ENCODE assay signal across 25 mouse cellular contexts in genomic region chr13:105279397-105280018, GRCm38 (mm10). TPM values are rescaled to one million over a fixed set of nuclear protein-coding genes. Genes with fewer than 3 reads are reported as not detected.
DNase-seq lines count a peak whose midpoint lies in the region; ATAC-seq and TF ChIP-seq lines count a peak whose summit lies in the region.
"Had no signal": no experiment of that assay in that cellular context is flagged by ENCODE, and none has a peak within 500 bp of the region (broad histone marks: within the 10 kb centered on the region; RNA-seq: fewer than 3 reads in every experiment).

No protein-coding gene starts in this region.

- no peaks in the 10 kb centered on the region for H3K27me3 ChIP-seq in liver, embryonic 11.5 days (replicated peaks; ENCODE audit: control insufficient read depth, insufficient read depth, low read length)
- no peaks in the 10 kb centered on the region for H3K27me3 ChIP-seq in liver, postnatal 0 days (ENCODE audit: insufficient read depth, low read length)
- no peaks in the 10 kb centered on the region for H3K27me3 ChIP-seq in MEL (ENCODE audit: control insufficient read depth in 1 of 2, insufficient read depth in 2 of 2, low read length in 2 of 2)
- no peaks in the 10 kb centered on the region for H3K27me3 ChIP-seq in forebrain, embryonic 12.5 days
- H3K27me3 ChIP-seq: heart, embryonic 13.5 days; hindbrain, embryonic 15.5 days; kidney, embryonic 15.5 days; lung, embryonic 15.5 days had no signal

- TF ChIP-seq EP300 in liver, postnatal 0 days (IDR thresholded peaks at IDR 0.05; ENCODE audit: low read depth): no peak
- no peak for TF ChIP-seq EP300 in MEL (IDR thresholded peaks at IDR 0.05; ENCODE audit: low read depth in 1 of 2, low read length in 2 of 2)

- TF ChIP-seq CTCF in liver, postnatal 0 days (IDR thresholded peaks at IDR 0.05; ENCODE audit: low read depth): no peak
- TF ChIP-seq CTCF in MEL (IDR thresholded peaks at IDR 0.05 in 2 of 3, conservative IDR thresholded peaks at IDR 0.05 in 1 of 3; ENCODE audit: control insufficient read depth in 1 of 3, insufficient read depth in 1 of 3, low read depth in 2 of 3, low read length in 3 of 3, poor library complexity in 1 of 3, severe bottlenecking in 1 of 3): no peak

- WGBS in liver, embryonic 11.5 days: 72% methylated on average over 8 of the region's 8 CpGs
- WGBS in liver, postnatal 0 days (ENCODE audit: insufficient replicate concordance): 60% methylated on average over 8 of the region's 8 CpGs
- 14% methylated on average over 8 of the region's 8 CpGs for WGBS in forebrain, embryonic 12.5 days

- no peak overlapping the region for H3K9ac ChIP-seq in liver, embryonic 11.5 days (ENCODE audit: low read depth, low read length)
- no peak overlapping the region for H3K9ac ChIP-seq in liver, postnatal 0 days (replicated peaks)
- H3K9ac ChIP-seq in MEL (ENCODE audit: control insufficient read depth, low read depth, low read length, poor library complexity, severe bottlenecking): no peak overlapping the region
- no peak overlapping the region for H3K9ac ChIP-seq in forebrain, embryonic 12.5 days
- H3K9ac ChIP-seq: heart, embryonic 13.5 days; hindbrain, embryonic 15.5 days; kidney, embryonic 15.5 days; liver, embryonic 14.5 days; lung, embryonic 15.5 days had no signal

- TF ChIP-seq POLR2A in MEL (IDR thresholded peaks at IDR 0.05; ENCODE audit: control insufficient read depth in 1 of 2, insufficient read depth in 1 of 2, low read depth in 1 of 2, low read length in 2 of 2, poor library complexity in 1 of 2): no peak

- no peak overlapping the region for H3K4me3 ChIP-seq in liver, embryonic 11.5 days (ENCODE audit: low read depth, low read length)
- no peak overlapping the region for H3K4me3 ChIP-seq in liver, postnatal 0 days (ENCODE audit: low read depth, low read length)
- H3K4me3 ChIP-seq in MEL (ENCODE audit: control insufficient read depth in 1 of 2, insufficient read depth in 1 of 2, low read depth in 2 of 2, low read length in 2 of 2): no peak overlapping the region
- H3K4me3 ChIP-seq in forebrain, embryonic 12.5 days (replicated peaks): no peak overlapping the region
- H3K4me3 ChIP-seq: heart, embryonic 13.5 days; hindbrain, embryonic 10.5 days; hindbrain, embryonic 15.5 days; kidney, embryonic 15.5 days; lung, embryonic 15.5 days had no signal

- H3K4me1 ChIP-seq in liver, embryonic 11.5 days (replicated peaks; ENCODE audit: control insufficient read depth, insufficient read depth, low read length): no peaks in the 10 kb centered on the region
- H3K4me1 ChIP-seq in liver, postnatal 0 days (ENCODE audit: insufficient read depth): no peaks in the 10 kb centered on the region
- H3K4me1 ChIP-seq in MEL (ENCODE audit: control insufficient read depth in 1 of 2, insufficient read depth in 2 of 2, low read length in 2 of 2): peaks cover 0 to 9% of the 10 kb centered on the region in 2 experiments; a peak in 3 of 4 replicates
- peaks cover 6% of the 10 kb centered on the region; the same call in 1 of the 2 replicates for H3K4me1 ChIP-seq in forebrain, embryonic 12.5 days
- H3K4me1 ChIP-seq: heart, embryonic 13.5 days; hindbrain, embryonic 10.5 days; hindbrain, embryonic 15.5 days had no signal

- H3K4me2 ChIP-seq in liver, embryonic 11.5 days: no peak overlapping the region
- H3K4me2 ChIP-seq in liver, postnatal 0 days (ENCODE audit: low read depth, low read length): no peak overlapping the region
- no peak overlapping the region for H3K4me2 ChIP-seq in forebrain, embryonic 12.5 days
- H3K4me2 ChIP-seq: heart, embryonic 13.5 days; hindbrain, embryonic 15.5 days; kidney, embryonic 15.5 days; lung, embryonic 15.5 days had no signal

- no peaks in the 10 kb centered on the region for H3K79me2 ChIP-seq in MEL (ENCODE audit: control insufficient read depth, insufficient read depth, low read length, poor library complexity)

- no peak for TF ChIP-seq RAD21 in MEL (IDR thresholded peaks at IDR 0.05; ENCODE audit: low read depth, low read length)

- H3K36me3 ChIP-seq in liver, embryonic 11.5 days (ENCODE audit: control insufficient read depth, insufficient read depth, low read length): no peaks in the 10 kb centered on the region
- H3K36me3 ChIP-seq in liver, postnatal 0 days (replicated peaks; ENCODE audit: insufficient read depth, low read length): no peaks in the 10 kb centered on the region
- H3K36me3 ChIP-seq in MEL (ENCODE audit: control insufficient read depth in 1 of 2, insufficient read depth in 2 of 2, low read length in 2 of 2): peaks cover 0 to 11% of the 10 kb centered on the region in 2 experiments; a peak in 2 of 4 replicates
- H3K36me3 ChIP-seq in forebrain, embryonic 12.5 days (replicated peaks): no peaks in the 10 kb centered on the region
- H3K36me3 ChIP-seq: heart, embryonic 13.5 days; hindbrain, embryonic 10.5 days; hindbrain, embryonic 15.5 days; kidney, embryonic 15.5 days; lung, embryonic 15.5 days had no signal

- no peaks in the 10 kb centered on the region for H3K9me3 ChIP-seq in liver, embryonic 11.5 days (ENCODE audit: control insufficient read depth, low read length)
- H3K9me3 ChIP-seq in liver, postnatal 0 days (ENCODE audit: low read length): no peaks in the 10 kb centered on the region
- H3K9me3 ChIP-seq in MEL (replicated peaks; ENCODE audit: insufficient read depth, low read length): no peaks in the 10 kb centered on the region
- no peaks in the 10 kb centered on the region for H3K9me3 ChIP-seq in forebrain, embryonic 12.5 days
- H3K9me3 ChIP-seq: heart, embryonic 13.5 days; hindbrain, embryonic 10.5 days; hindbrain, embryonic 15.5 days; kidney, embryonic 15.5 days; lung, embryonic 15.5 days had no signal

- no peak for DNase-seq in liver, embryonic 11.5 days (ENCODE audit: low spot score)
- DNase-seq in liver, postnatal 0 days: no peak
- peak; percentile 30 for DNase-seq in MEL (ENCODE audit: low read depth, low spot score)
- DNase-seq in thymus, postnatal 36 days: no peak
- no peak for DNase-seq in layer of hippocampus, postnatal 14 days (ENCODE audit: low spot score in 2 of 2)
- no peak for DNase-seq in right cerebral cortex, postnatal 4 days
- DNase-seq: adrenal gland, postnatal 10 days; B cell, adult 2 months; cerebellum, adult 2 months; cerebellum, postnatal 14 days; heart, postnatal 10 days; kidney, adult 11 months; kidney, postnatal 25 days; left cerebral cortex, postnatal 4 days; midbrain, embryonic 14.5 days had no signal

- H3K27ac ChIP-seq in liver, embryonic 11.5 days (ENCODE audit: low read depth, low read length): no peak overlapping the region
- no peak overlapping the region for H3K27ac ChIP-seq in liver, postnatal 0 days (ENCODE audit: low read depth)
- no peak overlapping the region for H3K27ac ChIP-seq in MEL (ENCODE audit: control insufficient read depth, low read depth, low read length)
- no peak overlapping the region for H3K27ac ChIP-seq in forebrain, embryonic 12.5 days
- H3K27ac ChIP-seq: heart, embryonic 13.5 days; hindbrain, embryonic 10.5 days; hindbrain, embryonic 15.5 days; kidney, embryonic 15.5 days; liver, embryonic 14.5 days; lung, embryonic 15.5 days had no signal

- peak; percentile 58; the same call in 1 of the 2 replicates for ATAC-seq in liver, embryonic 11.5 days (replicated peaks; ENCODE audit: low FRiP score)
- ATAC-seq in liver, postnatal 0 days: no peak
- peak; percentile 46; the same call in 1 of the 2 replicates for ATAC-seq in forebrain, embryonic 12.5 days (ENCODE audit: low FRiP score)
- peak; percentile 80 to 83 for ATAC-seq in hematopoietic stem cell, adult 5-6 weeks (replicated peaks in 1 of 2; ENCODE audit: insufficient read depth in 1 of 2, low FRiP score in 2 of 2, low TSS enrichment in 1 of 2, low read depth in 1 of 2, poor library complexity in 2 of 2, severe bottlenecking in 2 of 2)
- ATAC-seq: inflammation-experienced regulatory T-cells, adult 6 months had no signal

TF ChIP-seq in MEL, 35 proteins besides CTCF, POLR2A, EP300 and RAD21:
- TF ChIP-seq RCOR1 (IDR thresholded peaks at IDR 0.05; ENCODE audit: low read depth, low read length): no peak
- TF ChIP-seq TAL1 (IDR thresholded peaks at IDR 0.05; ENCODE audit: low read length): no peak
- no peak for TF ChIP-seq E2F4 (IDR thresholded peaks at IDR 0.05; ENCODE audit: borderline replicate concordance, low read depth, low read length)
- TF ChIP-seq USF1 (IDR thresholded peaks at IDR 0.05; ENCODE audit: low read depth, low read length): no peak
- no peak for TF ChIP-seq TCF12 (IDR thresholded peaks at IDR 0.05; ENCODE audit: low read depth, low read length)
- TF ChIP-seq CHD2 (IDR thresholded peaks at IDR 0.05; ENCODE audit: low read length): no peak
- no peak for TF ChIP-seq MXI1 (IDR thresholded peaks at IDR 0.05; ENCODE audit: low read depth, low read length)
- no peak for TF ChIP-seq GABPA (IDR thresholded peaks at IDR 0.05; ENCODE audit: low read depth, low read length)
- TF ChIP-seq CHD1 (IDR thresholded peaks at IDR 0.05; ENCODE audit: low read depth, low read length): no peak
- TF ChIP-seq HCFC1 (IDR thresholded peaks at IDR 0.05; ENCODE audit: low read depth, low read length): no peak
- TF ChIP-seq MAX (IDR thresholded peaks at IDR 0.05; ENCODE audit: low read length): no peak

RNA-seq across cellular contexts. Expression of gene Rnf180, which starts 15.1 kb away (rescaled TPM):
- polyA plus RNA-seq in liver, embryonic 11.5 days (2014; fragmentation: Nextera tagmentation; extraction: Ambion mirVana): 2.2 and 2.9 TPM in 2 replicates
- 1.0 and 1.1 TPM in 2 replicates for polyA plus RNA-seq in liver, postnatal 0 days (2015; fragmentation: Nextera tagmentation; extraction: Ambion mirVana)
- 0.23 and 0.46 TPM in 2 replicates for total RNA-seq in MEL (2012; rRNA removed)
- polyA plus RNA-seq in MEL (2012; ENCODE audit: insufficient read depth in 1 of 2, insufficient read length in 2 of 2, low read depth in 1 of 2, low replicate concordance in 2 of 2, missing spikeins in 1 of 2): under 1 TPM in 1 of 2 experiments, not detected in 1; 0.84 TPM
- polyA plus RNA-seq in forebrain, embryonic 12.5 days (2016; fragmentation: Nextera tagmentation; extraction: Ambion mirVana): 17.9 and 19.0 TPM in 2 replicates
- 7.8 and 9.7 TPM in 2 replicates for total RNA-seq in hematopoietic stem cell, adult 5-6 weeks (2017)
- total RNA-seq in layer of hippocampus, postnatal 14 days (2021): 10 to 100 TPM; 20.3 to 21.0 TPM
- total RNA-seq: monocyte, adult 5-6 weeks had no signal
- polyA plus RNA-seq: inflammation-experienced regulatory T-cells, adult 6 months had no signal
